Mouse (Mus musculus) hindbrain, postnatal 0 days (tissue): ENCODE measurements around the gene Itgb2. TPM values are rescaled to one million over a fixed set of nuclear protein-coding genes. Genes with fewer than 3 reads are reported as not detected.

Experiments used
- ATAC-seq: fragments of 200-750 bp; cut with Nextera tagmentation; 2 replicates; pipeline ENCODE4 v1.8.0; 2017; ENCODE audit warnings: mild to moderate bottlenecking, moderate TSS enrichment, moderate library complexity
- DNase-seq: peaks from one replicate; pipeline ENCODE4 v3.0.0-alpha.2; 2015; ENCODE audit warnings: low spot score
- H3K27ac ChIP-seq: fragments of 300-500 bp; sonication (generic); 2 replicates; pipeline ENCODE4 v1.5.1; 2014; ENCODE audit warnings: mild to moderate bottlenecking
- H3K27me3 ChIP-seq: fragments of 300-500 bp; sonication (generic); 2 replicates; pipeline ENCODE4 v1.6.1; 2014; ENCODE audit warnings: low read length, mixed read lengths; ENCODE audit not compliant: insufficient read depth
- H3K36me3 ChIP-seq: fragments of 300-500 bp; sonication (generic); 2 replicates; pipeline ENCODE4 v1.6.1; 2014; ENCODE audit warnings: low read length, mixed read lengths; ENCODE audit not compliant: insufficient read depth
- H3K4me1 ChIP-seq: fragments of 300-500 bp; sonication (generic); 2 replicates; pipeline ENCODE4 v1.6.1; 2014; ENCODE audit warnings: antibody characterized with exemption, low read length, mixed read lengths; ENCODE audit not compliant: insufficient read depth
- H3K4me2 ChIP-seq: fragments of 300-500 bp; sonication (generic); 2 replicates; pipeline ENCODE4 v1.6.1; 2014; ENCODE audit warnings: low read depth, mild to moderate bottlenecking, low read length, moderate library complexity, mixed read lengths
- H3K4me3 ChIP-seq: fragments of 300-500 bp; sonication (generic); 2 replicates; pipeline ENCODE4 v1.5.1; 2014; ENCODE audit warnings: low read length
- H3K9ac ChIP-seq: fragments of 300-500 bp; sonication (generic); replicated peaks from 2 replicates; pipeline ENCODE4 v1.6.1; 2014; ENCODE audit warnings: mild to moderate bottlenecking, low read length, moderate library complexity, mixed read lengths
- H3K9me3 ChIP-seq: fragments of 300-500 bp; sonication (generic); 2 replicates; pipeline ENCODE4 v1.6.1; 2016; ENCODE audit warnings: low read length, mixed read lengths
- CTCF ChIP-seq: IDR thresholded peaks from 2 replicates; pipeline ENCODE4 v1.5.1; 2016; ENCODE audit warnings: antibody characterized with exemption, control low read depth, low read depth
- WGBS: fragments of 180-500 bp; shearing (Covaris S2); extraction: QIAGEN DNeasy Blood & Tissue Kit; methylation state at CpG from one replicate; pipeline ENCODE4 v1.1.7; 2014; 5-methylcytosine and 5-hydroxymethylcytosine counted together
- polyA plus RNA-seq: library from polyadenylated mRNA; unstranded; fragments of >200 nt; fragmentation: Nextera tagmentation; extraction: Ambion mirVana; gene quantifications from 2 replicates; pipeline ENCODE4 v1.2.1, GENCODE M21; 2015
- total RNA-seq: library from RNA; depleted of rRNA; stranded (reverse); fragments of >200 nt; gene quantifications from 2 replicates; pipeline ENCODE4 v1.2.3, GENCODE M21; 2014

Itgb2 gene
- total and polyA plus RNA-seq, 2 experiments from 2014 or later, result 1.0 to 1.9 TPM

DNA sequence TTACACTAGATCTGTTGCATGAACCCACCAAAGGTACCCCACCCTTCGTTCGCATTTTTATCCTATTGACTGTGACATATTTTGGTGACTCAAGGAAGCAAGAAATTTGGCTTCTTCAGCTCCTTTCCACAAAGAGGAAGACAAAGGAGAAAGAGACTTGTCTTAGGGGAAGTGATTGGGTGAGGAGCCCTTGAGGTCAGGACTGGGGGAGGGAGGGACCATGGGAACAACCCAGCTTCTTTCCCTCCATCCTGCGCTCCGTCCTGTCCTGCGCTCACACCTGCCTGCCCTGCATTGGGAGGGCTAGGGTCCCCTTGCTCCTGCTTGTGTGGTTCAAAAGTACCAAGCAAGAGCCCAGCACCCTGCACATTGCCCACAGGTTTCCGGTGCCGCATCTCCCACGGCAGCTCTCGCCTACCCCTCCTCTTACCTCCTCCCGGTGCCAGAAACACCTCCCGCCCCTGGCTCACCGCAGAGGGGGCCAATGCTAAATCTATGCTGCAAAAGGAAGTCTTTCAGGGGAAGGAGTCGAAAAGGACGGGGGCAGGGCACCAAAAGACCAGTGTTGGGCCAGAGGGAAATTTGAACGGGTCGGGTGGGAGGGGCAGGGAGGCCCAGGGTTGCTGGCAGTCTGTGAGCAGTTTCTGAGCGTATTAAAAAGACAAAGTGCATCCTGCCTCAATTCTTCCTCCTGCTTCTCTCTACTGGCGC, 7.9 kb upstream of the Itgb2 start:
- ATAC-seq (no peak), DNase-seq (no peak)
- Histone ChIP-seq H3K9ac (peak overlapping the region; percentile 37), H3K27me3 (no peaks in the 10 kb centered on the region), H3K27ac (no peak overlapping the region), H3K9me3 (no peaks in the 10 kb centered on the region), H3K4me1 (no peaks in the 10 kb centered on the region), H3K4me2 (peak overlapping the region; percentile 55), H3K4me3 (peak overlapping the region; percentile 19), H3K36me3 (no peaks in the 10 kb centered on the region)
- WGBS, result 17% methylated on average over 18 of the region's 18 CpGs
- TF ChIP-seq CTCF, result no peak

DNA sequence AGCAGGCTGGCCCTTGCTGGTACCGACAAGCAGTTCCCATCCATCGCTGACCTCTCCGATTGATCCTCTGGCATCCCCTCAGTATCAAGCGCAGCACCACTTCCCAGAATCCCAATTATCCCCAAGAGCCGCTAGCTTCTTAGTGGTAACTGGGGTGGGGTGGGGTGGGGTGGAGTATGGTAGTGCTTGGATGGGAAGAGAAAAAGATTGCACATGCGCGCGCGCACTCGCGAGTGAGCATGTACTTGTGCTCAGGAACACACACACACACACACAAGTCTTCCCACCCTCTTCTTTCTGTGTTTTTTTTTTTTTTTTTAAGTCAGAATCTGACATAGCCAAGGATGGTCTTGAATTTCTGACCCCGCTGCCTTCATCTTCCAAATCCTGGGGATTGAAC, 7.3 kb upstream of the Itgb2 start:
- DNase-seq (no peak), ATAC-seq (no peak)
- H3K4me2 ChIP-seq, result peak overlapping the region; percentile 55
- peak overlapping the region; percentile 37 for H3K9ac ChIP-seq
- no peaks in the 10 kb centered on the region for H3K36me3 ChIP-seq
- H3K4me1 ChIP-seq, result no peaks in the 10 kb centered on the region
- 54% methylated on average over 12 of the region's 12 CpGs for WGBS
- TF ChIP-seq CTCF, result no peak
- H3K4me3 ChIP-seq, result peak overlapping the region; percentile 19
- H3K27ac ChIP-seq, result no peak overlapping the region
- H3K27me3 ChIP-seq, result no peaks in the 10 kb centered on the region
- no peaks in the 10 kb centered on the region for H3K9me3 ChIP-seq

DNA sequence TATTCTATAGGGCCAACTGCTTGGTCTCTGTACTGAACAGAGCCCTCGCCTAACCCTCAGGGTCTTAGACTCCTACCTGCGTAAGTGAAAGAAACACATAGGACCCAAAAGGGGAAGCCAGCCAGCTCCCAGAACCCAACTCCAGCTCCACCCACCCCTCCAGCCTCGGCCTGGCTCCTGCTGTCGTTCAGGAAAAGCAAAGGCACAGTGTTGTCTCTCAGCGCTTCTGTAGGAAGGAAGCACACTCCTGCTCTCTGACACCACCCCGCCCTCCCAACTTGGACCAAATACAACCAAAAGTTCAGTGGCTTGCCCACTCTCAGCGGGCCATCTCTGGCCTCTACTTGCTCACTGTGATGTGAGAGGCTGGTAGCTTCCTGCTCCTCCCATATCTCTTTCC, 6.7 kb upstream of the Itgb2 start:
- H3K9ac ChIP-seq, result no peak overlapping the region
- no peaks in the 10 kb centered on the region for H3K4me1 ChIP-seq
- DNase-seq (no peak), ATAC-seq (no peak)
- 67% methylated on average over 7 of the region's 7 CpGs for WGBS
- no peak overlapping the region for H3K4me3 ChIP-seq
- no peak for TF ChIP-seq CTCF
- no peaks in the 10 kb centered on the region for H3K27me3 ChIP-seq
- H3K4me2 ChIP-seq, result no peak overlapping the region
- H3K9me3 ChIP-seq, result no peaks in the 10 kb centered on the region
- H3K36me3 ChIP-seq, result no peaks in the 10 kb centered on the region
- no peak overlapping the region for H3K27ac ChIP-seq

DNA sequence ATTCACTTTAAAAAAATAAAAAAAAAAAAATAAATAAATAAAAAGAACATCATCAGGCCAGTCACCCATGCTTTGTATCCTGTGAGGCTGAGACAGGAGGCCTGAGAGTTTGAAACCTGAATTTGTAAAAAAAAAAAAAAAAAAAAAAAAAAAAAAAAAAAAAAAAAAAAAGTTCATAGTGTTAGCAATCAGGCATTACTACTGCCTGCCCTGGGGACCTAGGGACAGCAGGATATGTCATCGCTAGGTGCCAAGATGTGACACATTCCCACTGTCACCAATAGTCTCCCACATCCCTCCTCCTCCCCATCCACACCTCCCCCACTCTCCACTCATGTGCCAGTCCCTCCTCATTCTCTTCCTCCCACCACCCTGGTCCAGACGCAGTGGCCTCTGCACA, 3.6 kb upstream of the Itgb2 start:
- no peak for ATAC-seq
- no peak for TF ChIP-seq CTCF
- 70% methylated on average over 2 of the region's 2 CpGs for WGBS
- H3K4me1 ChIP-seq, result no peaks in the 10 kb centered on the region
- H3K36me3 ChIP-seq, result no peaks in the 10 kb centered on the region
- no peak overlapping the region for H3K4me2 ChIP-seq
- no peak overlapping the region for H3K4me3 ChIP-seq
- no peak overlapping the region for H3K27ac ChIP-seq
- no peaks in the 10 kb centered on the region for H3K27me3 ChIP-seq
- DNase-seq, result no peak
- no peak overlapping the region for H3K9ac ChIP-seq
- no peaks in the 10 kb centered on the region for H3K9me3 ChIP-seq

DNA sequence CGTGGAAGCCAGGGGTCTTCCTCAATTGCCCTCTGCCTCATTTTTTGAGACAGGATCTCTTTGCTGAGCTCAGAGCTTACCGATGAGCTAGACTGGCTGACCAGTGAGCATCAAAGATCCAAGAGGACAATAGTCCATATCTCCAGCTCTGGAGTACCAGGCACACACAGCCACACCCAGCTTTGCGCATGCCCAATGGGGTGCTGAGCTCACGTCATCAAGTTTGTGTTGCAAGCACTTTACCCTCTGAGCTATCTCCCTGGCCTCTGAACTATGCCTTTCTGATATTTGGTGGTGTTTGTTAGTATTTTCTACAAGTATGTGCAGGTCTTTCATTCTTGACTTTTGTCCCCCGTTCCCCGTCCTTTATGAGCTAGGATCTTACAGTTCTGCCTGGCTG, 1.4 kb upstream of the Itgb2 start:
- H3K27me3 ChIP-seq, result no peaks in the 10 kb centered on the region
- H3K4me2 ChIP-seq, result no peak overlapping the region
- H3K36me3 ChIP-seq, result no peaks in the 10 kb centered on the region
- no peak overlapping the region for H3K9ac ChIP-seq
- no peak for DNase-seq
- TF ChIP-seq CTCF, result no peak
- H3K9me3 ChIP-seq, result no peaks in the 10 kb centered on the region
- no peak overlapping the region for H3K4me3 ChIP-seq
- 86% methylated on average over 6 of the region's 6 CpGs for WGBS
- no peaks in the 10 kb centered on the region for H3K4me1 ChIP-seq
- ATAC-seq, result no peak
- H3K27ac ChIP-seq, result no peak overlapping the region

DNA sequence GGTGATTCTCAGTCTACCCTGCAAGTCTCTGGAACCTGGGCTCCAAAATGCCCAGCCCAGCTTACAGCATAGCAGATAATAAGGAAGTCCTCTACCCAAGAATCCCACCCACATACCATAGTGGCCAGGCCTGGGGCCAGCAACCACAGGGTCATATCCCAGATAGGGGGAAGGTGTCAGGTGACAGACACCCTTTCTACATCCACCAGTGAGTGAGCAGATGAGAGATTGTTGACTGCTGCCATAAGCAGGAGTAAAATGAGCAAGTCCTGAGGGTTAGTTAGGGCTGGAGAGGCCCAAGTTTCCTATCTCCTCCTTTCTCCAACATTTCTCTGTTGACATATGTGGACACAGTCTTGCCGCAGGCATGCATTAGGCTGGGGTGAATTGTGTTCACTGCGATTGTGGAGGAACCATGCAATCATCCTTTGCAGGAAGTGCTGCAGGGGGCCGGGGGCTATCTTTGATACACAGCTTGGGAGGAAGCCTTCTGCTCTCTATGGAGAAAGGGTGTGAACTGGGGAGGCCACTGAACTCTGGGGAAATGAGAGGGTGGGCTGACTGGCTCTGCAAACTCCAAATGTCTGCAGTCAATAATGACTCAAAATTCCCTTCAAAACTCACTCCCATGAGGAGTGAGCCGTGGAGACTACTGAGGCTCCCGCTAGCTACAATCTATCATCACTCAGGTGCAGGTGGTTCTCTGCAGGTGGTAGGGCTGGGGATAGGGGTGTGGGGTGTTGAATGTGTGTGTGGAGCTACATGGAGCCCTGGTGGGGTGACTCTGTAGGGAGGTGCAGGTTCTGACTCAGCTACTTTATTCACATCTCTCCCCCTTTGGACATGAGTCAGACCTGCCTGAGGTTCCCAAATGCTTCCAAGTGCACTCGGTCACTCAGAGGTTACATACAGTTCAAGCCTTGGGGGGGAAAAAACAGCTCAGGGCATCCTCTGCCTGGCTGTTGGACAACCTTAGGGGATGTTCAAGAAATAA, 1.3 kb downstream of the Itgb2 start:
- Histone ChIP-seq H3K9me3 (no peaks in the 10 kb centered on the region), H3K4me1 (no peaks in the 10 kb centered on the region), H3K27ac (no peak overlapping the region), H3K4me3 (no peak overlapping the region), H3K4me2 (no peak overlapping the region), H3K9ac (no peak overlapping the region), H3K36me3 (no peaks in the 10 kb centered on the region), H3K27me3 (no peaks in the 10 kb centered on the region)
- TF ChIP-seq CTCF, result no peak
- WGBS, result 84% methylated on average over 6 of the region's 6 CpGs
- DNase-seq (no peak), ATAC-seq (no peak)
